Mouse (Mus musculus) heart, embryonic 12.5 days (tissue): ENCODE data around the gene Cpn2. TPM values are rescaled to one million over a fixed set of nuclear protein-coding genes. Genes with fewer than 3 reads are reported as not detected.

ENCODE experiments used
- ATAC-seq: fragments of 200-750 bp; cut with Nextera tagmentation; 2 replicates; pipeline ENCODE4 v1.8.0; 2017; ENCODE audit warnings: moderate TSS enrichment, moderate library complexity; ENCODE audit not compliant: insufficient number of reproducible peaks, low FRiP score
- H3K27ac ChIP-seq: fragments of 300-500 bp; sonication (generic); 2 replicates; pipeline ENCODE4 v1.5.1; 2016; ENCODE audit warnings: mild to moderate bottlenecking, moderate library complexity; ENCODE audit not compliant: poor library complexity, severe bottlenecking
- H3K27me3 ChIP-seq: fragments of 300-500 bp; sonication (generic); replicated peaks from 2 replicates; pipeline ENCODE4 v1.6.1; 2016; ENCODE audit warnings: mild to moderate bottlenecking, moderate library complexity
- H3K36me3 ChIP-seq: fragments of 300-500 bp; sonication (generic); 2 replicates; pipeline ENCODE4 v1.6.1; 2016; ENCODE audit warnings: mild to moderate bottlenecking, moderate library complexity
- H3K4me1 ChIP-seq: fragments of 300-500 bp; sonication (generic); replicated peaks from 2 replicates; pipeline ENCODE4 v1.6.1; 2016; ENCODE audit warnings: mild to moderate bottlenecking
- H3K4me2 ChIP-seq: fragments of 300-500 bp; sonication (generic); 2 replicates; pipeline ENCODE4 v1.6.1; 2016; ENCODE audit warnings: mild to moderate bottlenecking, moderate library complexity
- H3K4me3 ChIP-seq: fragments of 300-500 bp; sonication (generic); 2 replicates; pipeline ENCODE4 v1.5.1; 2016; ENCODE audit warnings: mild to moderate bottlenecking
- H3K9ac ChIP-seq: fragments of 300-500 bp; sonication (generic); 2 replicates; pipeline ENCODE4 v1.6.1; 2016; ENCODE audit warnings: mild to moderate bottlenecking, moderate library complexity
- H3K9me3 ChIP-seq: fragments of 300-500 bp; sonication (generic); replicated peaks from 2 replicates; pipeline ENCODE4 v1.6.1; 2016; ENCODE audit warnings: mild to moderate bottlenecking, moderate library complexity
- WGBS: fragments of 180-500 bp; shearing (Covaris S2); methylation state at CpG from one replicate; pipeline ENCODE4 v1.1.7; 2016; 5-methylcytosine and 5-hydroxymethylcytosine counted together
- polyA plus RNA-seq: library from polyadenylated mRNA; unstranded; fragments of >200 nt; fragmentation: Nextera tagmentation; extraction: Ambion mirVana; gene quantifications from 2 replicates; pipeline ENCODE4 v1.2.1, GENCODE M21; 2016

Cpn2 gene
- polyA plus RNA-seq, 1 experiment from 2014 or later: not detected

GRCm38 (mm10) chr16:30207111-30207828 is 60.0 kb downstream of the Cpn2 start:
- no peak for ATAC-seq
- Histone ChIP-seq H3K27me3 (peaks cover 16% of the 10 kb centered on the region), H3K4me1 (no peaks in the 10 kb centered on the region), H3K27ac (no peak overlapping the region), H3K9me3 (peaks cover 8% of the 10 kb centered on the region; the same call in 1 of the 2 replicates), H3K9ac (no peak overlapping the region), H3K4me2 (no peak overlapping the region), H3K4me3 (no peak overlapping the region), H3K36me3 (no peaks in the 10 kb centered on the region)
- 85% methylated on average over 11 of the region's 11 CpGs for WGBS

Other genes starting within 250 kb of the Cpn2 start
- 32.7 and 34.7 TPM in 2 replicates for gene Hes1, start 203.1 kb downstream of the Cpn2 start, polyA plus RNA-seq
- 0.46 and 0.81 TPM in 2 replicates for gene Lrrc15, start 15.8 kb upstream of the Cpn2 start, polyA plus RNA-seq
- 2.7 and 4.8 TPM in 2 replicates for gene Gp5, start 43.3 kb upstream of the Cpn2 start, polyA plus RNA-seq
- gene Atp13a3, start 138.5 kb upstream of the Cpn2 start, polyA plus RNA-seq: 17.6 and 17.8 TPM in 2 replicates